Mouse (Mus musculus) adrenal gland, adult 10 weeks (tissue): ENCODE data around the gene Src. TPM values are rescaled to one million over a fixed set of nuclear protein-coding genes. Genes with fewer than 3 reads are reported as not detected.

ENCODE experiments used
- polyA plus RNA-seq: library from polyadenylated mRNA; stranded (reverse); fragments of 350-450 nt; fragmentation: Illumina TruSeq; extraction: RNeasy Lipid Tissue Mini Kit (QIAGEN cat#74804); gene quantifications from one replicate; pipeline ENCODE4 v1.2.3, GENCODE M21; 2014; ENCODE audit warnings: low read depth, low replicate concordance

The Src gene
- polyA plus RNA-seq: 0.93 TPM

DNA sequence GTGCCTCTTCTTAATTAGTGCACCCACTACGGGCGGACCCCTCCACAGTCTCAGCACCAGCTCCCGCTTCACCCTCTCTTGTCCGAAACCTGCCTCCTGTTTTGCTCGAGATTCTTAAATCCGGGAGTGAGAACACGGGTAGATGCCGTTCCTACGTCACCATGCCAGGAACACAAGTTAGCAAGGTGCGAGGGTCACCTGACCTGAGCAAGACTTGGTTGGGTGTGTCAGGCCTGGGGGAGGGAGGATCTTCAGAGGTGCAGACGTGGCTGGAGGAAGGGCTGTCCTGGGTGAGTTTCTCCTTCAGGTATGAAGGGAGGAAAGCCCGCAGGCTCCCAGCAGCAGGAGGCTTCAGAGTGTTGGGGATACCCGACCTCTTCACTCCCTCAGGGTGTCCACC is at the start of gene Src:
Gene Src, plus strand, starts transcription at position 239 of the 400 bp plus-strand sequence.

Other genes with a start within 250 kb of the Src start
- gene Rbl1, start 213.9 kb upstream of the Src start, polyA plus RNA-seq: 16.3 TPM
- gene Rpn2, start 139.4 kb upstream of the Src start, polyA plus RNA-seq: 286 TPM
- not detected for gene Mroh8, start 138.9 kb upstream of the Src start, polyA plus RNA-seq
- not detected for gene Ghrh, start 70.9 kb upstream of the Src start, polyA plus RNA-seq
- 6.6 TPM for gene Manbal, start 50.9 kb upstream of the Src start, polyA plus RNA-seq
- gene Nnat, start 141.6 kb downstream of the Src start, polyA plus RNA-seq: 38.9 TPM
- gene Blcap, start 152.8 kb downstream of the Src start, polyA plus RNA-seq: 40.9 TPM